In genomic region chr2:167986762-167987161, GRCm38 (mm10) we compare ENCODE assay signal across 10 mouse cellular contexts. TPM values are rescaled to one million over a fixed set of nuclear protein-coding genes. Genes with fewer than 3 reads are reported as not detected.
DNase-seq lines count a peak whose midpoint lies in the region; ATAC-seq lines count a peak whose summit lies in the region.
"Had no signal": no experiment of that assay in that cellular context is flagged by ENCODE, and none has a peak within 500 bp of the region (broad histone marks: within the 10 kb centered on the region; RNA-seq: fewer than 3 reads in every experiment).

No protein-coding gene starts in this region.

- ATAC-seq in hindbrain, embryonic 11.5 days (ENCODE audit: low FRiP score) = no peak
- no peak for ATAC-seq in hindbrain, embryonic 14.5 days (ENCODE audit: low FRiP score)
- peak; percentile 40 for ATAC-seq in activated CD4-positive, CD25-positive, alpha-beta regulatory T cell, adult 4 months
- peak; percentile 64 for ATAC-seq in inflammation-experienced regulatory T-cells, adult 6 months

- no peaks in the 10 kb centered on the region for H3K36me3 ChIP-seq in hindbrain, embryonic 11.5 days (ENCODE audit: control insufficient read depth, insufficient read depth, low read length)
- H3K36me3 ChIP-seq in hindbrain, embryonic 14.5 days (replicated peaks; ENCODE audit: control insufficient read depth, insufficient read depth) = no peaks in the 10 kb centered on the region
- H3K36me3 ChIP-seq: embryonic facial prominence, embryonic 12.5 days had no signal

- no peak overlapping the region for H3K9ac ChIP-seq in hindbrain, embryonic 11.5 days (ENCODE audit: low read depth, low read length)
- no peak overlapping the region for H3K9ac ChIP-seq in hindbrain, embryonic 14.5 days
- H3K9ac ChIP-seq: embryonic facial prominence, embryonic 12.5 days had no signal

- no peak overlapping the region for H3K27ac ChIP-seq in hindbrain, embryonic 11.5 days (ENCODE audit: low read depth, low read length)
- H3K27ac ChIP-seq in hindbrain, embryonic 14.5 days = no peak overlapping the region
- H3K27ac ChIP-seq: embryonic facial prominence, embryonic 12.5 days; macrophage had no signal

- H3K4me3 ChIP-seq in hindbrain, embryonic 11.5 days (ENCODE audit: low read depth, low read length) = no peak overlapping the region
- H3K4me3 ChIP-seq in hindbrain, embryonic 14.5 days (replicated peaks; ENCODE audit: low read length) = no peak overlapping the region
- H3K4me3 ChIP-seq: embryonic facial prominence, embryonic 12.5 days had no signal

- no peaks in the 10 kb centered on the region for H3K9me3 ChIP-seq in hindbrain, embryonic 11.5 days (ENCODE audit: control insufficient read depth, low read length)
- no peaks in the 10 kb centered on the region for H3K9me3 ChIP-seq in hindbrain, embryonic 14.5 days (ENCODE audit: control insufficient read depth, low read length)
- H3K9me3 ChIP-seq: embryonic facial prominence, embryonic 12.5 days had no signal

- no peak overlapping the region for H3K4me2 ChIP-seq in hindbrain, embryonic 11.5 days (replicated peaks; ENCODE audit: low read depth, low read length)
- H3K4me2 ChIP-seq in hindbrain, embryonic 14.5 days (replicated peaks) = no peak overlapping the region
- H3K4me2 ChIP-seq: embryonic facial prominence, embryonic 12.5 days had no signal

- WGBS in hindbrain, embryonic 11.5 days = 26% methylated on average over 6 of the region's 7 CpGs
- 22% methylated on average over 6 of the region's 7 CpGs for WGBS in hindbrain, embryonic 14.5 days

- no peaks in the 10 kb centered on the region for H3K27me3 ChIP-seq in hindbrain, embryonic 11.5 days (ENCODE audit: control insufficient read depth, insufficient read depth, low read length)
- no peaks in the 10 kb centered on the region for H3K27me3 ChIP-seq in hindbrain, embryonic 14.5 days (ENCODE audit: control insufficient read depth, insufficient read depth, low read length)
- H3K27me3 ChIP-seq: embryonic facial prominence, embryonic 12.5 days had no signal

- DNase-seq in hindbrain, embryonic 11.5 days (ENCODE audit: low spot score) = peak; percentile 49
- no peak for DNase-seq in hindbrain, embryonic 14.5 days (ENCODE audit: low spot score)
- DNase-seq in CD4-positive, CD25-positive, alpha-beta regulatory T cell, adult 2 months (ENCODE audit: low read depth, low spot score) = peak; percentile 84
- DNase-seq in lung, postnatal 14 days = peak; percentile 64
- DNase-seq in ovary, postnatal 10 days (ENCODE audit: low spot score) = no peak
- DNase-seq in left cerebral cortex, postnatal 25 days (ENCODE audit: low spot score in 2 of 2) = no peak

- intact Hi-C loops in left cerebral cortex, postnatal 25 days (cut with DNase I) = no loop called here

- H3K4me1 ChIP-seq in hindbrain, embryonic 11.5 days (replicated peaks; ENCODE audit: control insufficient read depth, insufficient read depth, low read length) = 0 out of 2 replicates have a peak, but pooled peaks cover 2% of the 10 kb centered on the region
- H3K4me1 ChIP-seq in hindbrain, embryonic 14.5 days (replicated peaks; ENCODE audit: control insufficient read depth, insufficient read depth, low read length) = no peaks in the 10 kb centered on the region

RNA-seq across cellular contexts. Expression of gene Ripor3, which starts 23.7 kb away (rescaled TPM):
- 0.49 and 0.69 TPM in 2 replicates for polyA plus RNA-seq in hindbrain, embryonic 11.5 days (2014; fragmentation: Nextera tagmentation; extraction: Ambion mirVana)
- 0.13 and 0.30 TPM in 2 replicates for polyA plus RNA-seq in hindbrain, embryonic 14.5 days (2014; fragmentation: Nextera tagmentation; extraction: Ambion mirVana)
- polyA plus RNA-seq in activated CD4-positive, CD25-positive, alpha-beta regulatory T cell, adult 4 months (2017; shearing (Covaris generic)) = under 1 TPM; 0.43 to 0.70 TPM
- polyA plus RNA-seq in inflammation-experienced regulatory T-cells, adult 6 months (2017; shearing (Covaris generic)) = under 1 TPM; 0.16 to 0.49 (median 0.33) TPM
- total RNA-seq in left cerebral cortex, postnatal 25 days (2021) = under 1 TPM; 0.44 to 0.48 TPM
- polyA plus RNA-seq: macrophage had no signal

RNA-seq across cellular contexts. Expression of gene Ptpn1, which starts 54.9 kb away (rescaled TPM):
- 81.9 and 90.3 TPM in 2 replicates for polyA plus RNA-seq in hindbrain, embryonic 11.5 days (2014; fragmentation: Nextera tagmentation; extraction: Ambion mirVana)
- 62.3 and 69.3 TPM in 2 replicates for polyA plus RNA-seq in hindbrain, embryonic 14.5 days (2014; fragmentation: Nextera tagmentation; extraction: Ambion mirVana)
- 100 to 1,000 TPM; 146 to 155 TPM for polyA plus RNA-seq in activated CD4-positive, CD25-positive, alpha-beta regulatory T cell, adult 4 months (2017; shearing (Covaris generic))
- polyA plus RNA-seq in inflammation-experienced regulatory T-cells, adult 6 months (2017; shearing (Covaris generic)) = 100 to 1,000 TPM; 121 to 180 (median 127) TPM
- 10 to 100 TPM; 56.4 to 59.5 TPM for total RNA-seq in left cerebral cortex, postnatal 25 days (2021)

Comparison
In these comparisons a context has a peak if more than half of its experiments do, and no peak if none do; other contexts are left out.
1. DNase-seq: peak in hindbrain, embryonic 11.5 days (single experiment), CD4-positive, CD25-positive, alpha-beta regulatory T cell, adult 2 months (single experiment) and lung, postnatal 14 days (single experiment); none in hindbrain, embryonic 14.5 days (single experiment), ovary, postnatal 10 days (single experiment) and left cerebral cortex, postnatal 25 days (0 of 2).
2. ATAC-seq: peak in activated CD4-positive, CD25-positive, alpha-beta regulatory T cell, adult 4 months (single experiment) and inflammation-experienced regulatory T-cells, adult 6 months (single experiment); none in hindbrain, embryonic 11.5 days (single experiment) and hindbrain, embryonic 14.5 days (single experiment).